Mouse (Mus musculus) spleen, postnatal 4 days (tissue): ENCODE data around the gene Cnksr1.
"Not testable (repeated sequence)": the region's sequence is repeated elsewhere in the genome, so short reads cannot be mapped to it uniquely, and the experiment has no call there.

Experiments
- DNase-seq, 2 experiments: peaks; one replicate each; pipeline ENCODE4 v3.0.0; 2022; ENCODE audit warnings: low spot score in 2 of 2

The Cnksr1 gene

GRCm38 (mm10) chr4:134238279-134238651 lies at the start of gene Cnksr1:
Cnksr1 (minus strand) TSS chr4:134238399.
- DNase-seq: no peak

- DNase-seq: peak; percentile 80 to 89
These were observed 49.4 kb upstream of the Cnksr1 start, which contains the start of gene Pdik1l for GRCm38 (mm10) chr4:134287575-134288025. Pdik1l (minus strand) TSS chr4:134287895.

- DNase-seq: peak; percentile 98 to 100
These were observed 49.0 kb upstream of the Cnksr1 start for GRCm38 (mm10) chr4:134287168-134287564.

GRCm38 (mm10) chr4:134286226-134287167 lies 48.3 kb upstream of the Cnksr1 start:
- no peak for DNase-seq

- DNase-seq: peak; percentile 71 to 76
These were observed 46.7 kb upstream of the Cnksr1 start for GRCm38 (mm10) chr4:134284942-134285341.

- peak; percentile 70 to 78 for DNase-seq
These were observed 35.5 kb upstream of the Cnksr1 start for GRCm38 (mm10) chr4:134273417-134274345.

- no peak for DNase-seq
These were observed 34.7 kb upstream of the Cnksr1 start for GRCm38 (mm10) chr4:134272731-134273416.

- peak in 1 of 2 experiments; percentile 54 for DNase-seq
These were observed 33.8 kb upstream of the Cnksr1 start for GRCm38 (mm10) chr4:134271979-134272378.

GRCm38 (mm10) chr4:134269622-134270021 lies 31.4 kb upstream of the Cnksr1 start:
- not testable (repeated sequence) for DNase-seq

- peak in 1 of 2 experiments; percentile 53 for DNase-seq
These were observed 30.0 kb upstream of the Cnksr1 start for GRCm38 (mm10) chr4:134268102-134268655.

GRCm38 (mm10) chr4:134265860-134266585 lies 27.8 kb upstream of the Cnksr1 start:
- no peak for DNase-seq

GRCm38 (mm10) chr4:134263191-134263590 lies 25.0 kb upstream of the Cnksr1 start:
- peak; percentile 48 to 82 for DNase-seq

GRCm38 (mm10) chr4:134258354-134258753 lies 20.2 kb upstream of the Cnksr1 start:
- no peak for DNase-seq

GRCm38 (mm10) chr4:134257198-134258009 lies 19.2 kb upstream of the Cnksr1 start:
- no peak for DNase-seq

GRCm38 (mm10) chr4:134256407-134257197 lies 18.4 kb upstream of the Cnksr1 start:
- DNase-seq: peak in 1 of 2 experiments; percentile 59

GRCm38 (mm10) chr4:134255854-134256253 lies 17.7 kb upstream of the Cnksr1 start:
- DNase-seq: peak in 1 of 2 experiments; percentile 60

- DNase-seq: no peak
These were observed 16.6 kb upstream of the Cnksr1 start for GRCm38 (mm10) chr4:134254835-134255234.

GRCm38 (mm10) chr4:134253722-134254324 lies 15.6 kb upstream of the Cnksr1 start, which contains the start of gene Grrp1:
Grrp1 (minus strand) TSS chr4:134254106.
- peak in 1 of 2 experiments; percentile 59 for DNase-seq
